Mouse (Mus musculus): ENCODE measurements around the gene Cdc6. TPM values are rescaled to one million over a fixed set of nuclear protein-coding genes. Genes with fewer than 3 reads are reported as not detected.

Gene Cdc6
- polyA plus RNA-seq, 1 experiment from 2014 or later = 96.3 TPM

DNA sequence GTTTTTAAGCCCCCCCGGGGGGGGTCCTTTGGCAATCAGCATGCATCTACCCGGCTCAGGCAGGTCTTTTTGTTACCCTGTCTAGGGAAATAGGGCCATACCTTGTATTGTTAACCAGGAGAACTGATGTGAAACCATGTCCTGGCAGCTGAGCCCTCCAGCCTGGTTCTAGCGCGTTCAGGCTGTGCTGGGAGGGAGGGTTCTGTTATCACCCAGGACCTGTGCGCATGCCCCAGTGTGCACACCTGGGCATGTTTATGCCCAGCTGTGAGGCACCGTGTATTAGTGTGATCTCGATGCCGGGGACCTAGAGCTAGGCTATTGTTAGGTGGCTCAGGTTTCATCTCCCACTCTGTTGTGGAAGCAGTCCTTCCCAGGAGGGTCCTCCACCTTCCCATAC lies 54.2 kb downstream of the Cdc6 start:
- WGBS = 13% methylated on average over 8 of the region's 8 CpGs
- no peaks in the 10 kb centered on the region for H3K9me3 ChIP-seq (ENCODE audit: control insufficient read depth, low read length)
- ATAC-seq (replicated peaks; ENCODE audit: low FRiP score) = no peak
- H3K4me3 ChIP-seq (ENCODE audit: low read depth, low read length) = peak overlapping the region; percentile 73
- peaks cover 39% of the 10 kb centered on the region for H3K27me3 ChIP-seq (replicated peaks; ENCODE audit: control insufficient read depth, insufficient read depth, low read length)
- H3K27ac ChIP-seq (ENCODE audit: low read depth, low read length) = no peak overlapping the region; the same call in 1 of the 2 replicates
- peaks cover 76% of the 10 kb centered on the region for H3K4me1 ChIP-seq (replicated peaks; ENCODE audit: control insufficient read depth, insufficient read depth, low read length)
- H3K36me3 ChIP-seq (ENCODE audit: control insufficient read depth, insufficient read depth, low read length) = no peaks in the 10 kb centered on the region
- DNase-seq (ENCODE audit: low spot score) = peak; percentile 34
- peak overlapping the region; percentile 51 for H3K9ac ChIP-seq (ENCODE audit: low read depth, low read length)
- peak overlapping the region; percentile 100 for H3K4me2 ChIP-seq

DNA sequence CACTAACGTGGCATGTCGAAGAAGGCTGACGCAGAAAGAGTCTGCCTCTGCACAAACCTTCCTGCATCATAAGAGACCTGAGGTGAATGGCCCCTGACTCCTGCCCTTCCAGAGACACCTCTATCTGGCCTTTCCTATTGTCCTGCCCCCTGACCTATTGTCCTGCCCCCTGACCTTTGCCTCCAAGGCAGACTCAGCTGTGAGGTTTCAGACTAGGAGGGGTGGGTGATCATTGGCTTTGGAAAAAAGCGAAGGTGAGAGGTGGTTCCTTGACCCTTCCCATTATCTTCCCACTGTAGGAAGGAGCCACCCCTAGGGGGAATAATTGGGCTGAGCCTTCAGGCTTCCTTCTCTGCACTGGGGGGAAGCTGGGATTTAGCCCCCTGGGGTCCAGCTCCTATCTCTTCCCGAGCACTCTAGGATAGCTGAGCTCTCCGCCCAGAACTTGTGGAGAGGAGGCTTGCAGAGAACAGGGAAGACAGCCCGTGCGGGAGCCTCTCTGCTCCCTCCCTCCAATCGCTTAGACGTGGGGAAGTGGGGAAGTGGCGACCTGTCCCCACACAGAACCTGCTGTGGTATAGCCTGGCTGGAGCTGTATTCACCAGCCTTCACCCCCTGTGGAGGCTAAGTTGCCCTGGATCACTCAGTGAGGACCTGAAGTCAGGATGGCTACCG lies 55.0 kb downstream of the Cdc6 start:
- DNase-seq (ENCODE audit: low spot score) (peak; percentile 37), ATAC-seq (replicated peaks; ENCODE audit: low FRiP score) (no peak)
- H3K27ac ChIP-seq (ENCODE audit: low read depth, low read length) = peak overlapping the region; percentile 70; the same call in 1 of the 2 replicates
- peak overlapping the region; percentile 73 for H3K4me3 ChIP-seq (ENCODE audit: low read depth, low read length)
- peak overlapping the region; percentile 100 for H3K4me2 ChIP-seq
- no peaks in the 10 kb centered on the region for H3K9me3 ChIP-seq (ENCODE audit: control insufficient read depth, low read length)
- no peaks in the 10 kb centered on the region for H3K36me3 ChIP-seq (ENCODE audit: control insufficient read depth, insufficient read depth, low read length)
- 7% methylated on average over 12 of the region's 12 CpGs for WGBS
- peaks cover 82% of the 10 kb centered on the region for H3K4me1 ChIP-seq (replicated peaks; ENCODE audit: control insufficient read depth, insufficient read depth, low read length)
- peaks cover 39% of the 10 kb centered on the region for H3K27me3 ChIP-seq (replicated peaks; ENCODE audit: control insufficient read depth, insufficient read depth, low read length)
- H3K9ac ChIP-seq (ENCODE audit: low read depth, low read length) = no peak overlapping the region

DNA sequence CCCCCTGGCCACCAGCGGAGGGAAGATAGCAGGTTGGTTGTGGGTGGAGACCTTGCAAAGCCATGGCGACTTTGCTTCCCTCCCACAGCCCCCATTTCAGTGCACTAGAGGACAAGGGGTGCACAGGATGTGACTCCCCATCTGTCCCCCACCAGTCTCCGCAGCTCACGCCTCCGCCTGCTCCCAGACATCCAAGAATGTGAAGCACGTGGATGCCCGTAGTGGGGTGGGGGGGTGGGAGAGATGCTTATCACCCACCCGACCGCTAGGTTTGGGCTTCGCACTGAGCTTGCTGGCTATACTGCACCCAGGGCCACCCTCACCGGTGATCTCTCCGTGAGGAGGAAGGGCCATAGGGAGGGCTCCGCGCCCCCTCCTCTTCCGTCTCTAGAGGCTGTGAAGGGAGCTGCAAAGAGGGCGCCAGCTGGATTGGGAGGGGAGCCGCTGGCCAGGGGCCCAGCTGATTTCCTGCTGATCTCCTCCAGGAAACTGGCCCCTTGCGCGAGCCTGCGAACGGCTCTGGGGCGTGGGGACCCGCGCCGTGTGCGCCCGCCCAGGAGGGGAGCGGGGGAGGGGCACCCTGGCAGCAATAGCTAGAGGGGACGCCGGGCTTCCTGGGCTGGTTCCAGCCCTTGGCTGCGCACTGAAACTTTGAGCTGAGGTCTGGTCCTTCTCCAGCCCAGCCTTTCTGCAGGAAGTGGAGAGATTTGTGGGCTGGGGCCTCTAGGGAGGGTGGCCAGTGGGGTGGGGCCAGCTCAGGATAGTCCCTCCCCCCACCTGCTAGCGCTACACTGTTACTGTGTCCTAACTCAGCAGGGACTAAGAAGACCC lies 55.8 kb downstream of the Cdc6 start:
- peak overlapping the region; percentile 17 for H3K9ac ChIP-seq (ENCODE audit: low read depth, low read length)
- H3K27me3 ChIP-seq (replicated peaks; ENCODE audit: control insufficient read depth, insufficient read depth, low read length) = peaks cover 39% of the 10 kb centered on the region
- H3K9me3 ChIP-seq (ENCODE audit: control insufficient read depth, low read length) = no peaks in the 10 kb centered on the region
- H3K27ac ChIP-seq (ENCODE audit: low read depth, low read length) = peak overlapping the region; percentile 70
- peak overlapping the region; percentile 100 for H3K4me2 ChIP-seq
- H3K36me3 ChIP-seq (ENCODE audit: control insufficient read depth, insufficient read depth, low read length) = peaks cover 5% of the 10 kb centered on the region
- DNase-seq (ENCODE audit: low spot score) (peak; percentile 72), ATAC-seq (replicated peaks; ENCODE audit: low FRiP score) (peak; percentile 38)
- peaks cover 90% of the 10 kb centered on the region for H3K4me1 ChIP-seq (replicated peaks; ENCODE audit: control insufficient read depth, insufficient read depth, low read length)
- peak overlapping the region; percentile 73 for H3K4me3 ChIP-seq (ENCODE audit: low read depth, low read length)
- under 1% methylated on average over 32 of the region's 32 CpGs for WGBS

DNA sequence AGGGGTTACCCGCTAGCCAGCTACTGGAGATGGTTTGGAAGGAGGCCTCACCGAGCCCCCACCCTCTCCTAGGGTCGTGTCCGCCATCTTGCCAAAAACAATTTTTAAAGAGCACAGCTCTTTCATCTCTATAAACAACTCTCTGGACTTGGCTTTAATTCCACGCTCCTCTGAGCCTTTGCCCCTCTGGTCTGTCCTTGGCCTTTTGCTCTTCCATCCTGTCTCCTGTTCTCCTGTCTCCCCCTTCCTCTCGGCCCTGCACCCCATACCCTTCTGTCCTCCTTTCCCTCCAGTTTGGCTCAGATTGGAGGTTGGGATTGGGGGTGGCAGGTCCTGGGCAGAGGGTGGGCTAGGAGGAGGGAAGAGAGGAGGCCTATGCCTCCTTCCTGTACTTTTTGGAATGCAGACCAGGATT lies 56.6 kb downstream of the Cdc6 start:
- Histone ChIP-seq H3K36me3 (ENCODE audit: control insufficient read depth, insufficient read depth, low read length) (peaks cover 8% of the 10 kb centered on the region), H3K27me3 (replicated peaks; ENCODE audit: control insufficient read depth, insufficient read depth, low read length) (peaks cover 42% of the 10 kb centered on the region), H3K4me1 (replicated peaks; ENCODE audit: control insufficient read depth, insufficient read depth, low read length) (peaks cover 91% of the 10 kb centered on the region), H3K9ac (ENCODE audit: low read depth, low read length) (0 out of 2 replicates have a peak overlapping the region, but pooled peaks have one; percentile 2), H3K4me2 (peak overlapping the region; percentile 100), H3K27ac (ENCODE audit: low read depth, low read length) (peak overlapping the region; percentile 70), H3K9me3 (ENCODE audit: control insufficient read depth, low read length) (no peaks in the 10 kb centered on the region), H3K4me3 (ENCODE audit: low read depth, low read length) (no peak overlapping the region; the same call in 1 of the 2 replicates)
- WGBS = 16% methylated on average over 6 of the region's 6 CpGs
- ATAC-seq (replicated peaks; ENCODE audit: low FRiP score) (no peak), DNase-seq (ENCODE audit: low spot score) (no peak)

DNA sequence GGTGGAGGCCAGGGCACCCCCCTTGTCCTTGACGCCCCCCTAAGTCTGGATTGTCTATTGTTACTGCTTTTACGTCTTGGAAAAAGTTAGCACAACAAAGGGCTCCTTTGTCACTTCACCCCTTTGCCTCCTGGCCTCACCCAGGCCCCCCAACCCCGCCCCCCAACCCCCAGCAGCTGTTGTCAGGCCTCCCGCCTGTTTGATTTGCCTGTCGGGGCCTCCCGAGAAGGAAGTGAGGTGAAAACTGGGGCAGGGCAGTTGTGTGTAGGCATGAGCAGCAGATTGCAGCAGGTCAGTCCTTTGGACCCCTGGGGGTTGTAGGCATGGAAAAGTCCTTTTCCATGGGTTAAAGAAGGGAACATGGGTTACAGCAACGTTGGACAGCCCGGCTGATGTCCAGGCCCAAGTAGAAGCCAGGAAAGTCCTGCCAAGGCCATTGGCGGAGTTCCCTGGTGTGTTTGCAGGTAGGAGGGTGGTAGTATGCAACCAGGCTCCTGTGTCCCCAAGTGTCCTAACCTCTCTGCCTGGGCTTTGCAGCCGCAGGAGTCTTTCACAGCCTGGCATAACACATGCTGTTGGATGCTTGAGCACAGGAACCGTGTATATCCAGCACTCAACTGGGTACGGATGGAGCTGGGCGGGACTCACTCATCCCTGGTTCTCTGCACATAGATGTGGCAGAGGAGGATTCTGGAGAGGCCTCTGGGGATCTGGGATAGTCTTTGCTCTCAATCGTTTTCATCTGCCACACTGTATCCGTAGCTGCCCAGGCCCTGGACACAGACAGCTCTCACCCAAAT lies 57.2 kb downstream of the Cdc6 start:
- ATAC-seq (replicated peaks; ENCODE audit: low FRiP score) (no peak), DNase-seq (ENCODE audit: low spot score) (peak; percentile 33)
- 34% methylated on average over 15 of the region's 15 CpGs for WGBS
- Histone ChIP-seq H3K27ac (ENCODE audit: low read depth, low read length) (peak overlapping the region; percentile 70), H3K9ac (ENCODE audit: low read depth, low read length) (0 out of 2 replicates have a peak overlapping the region, but pooled peaks have one; percentile 2), H3K4me1 (replicated peaks; ENCODE audit: control insufficient read depth, insufficient read depth, low read length) (peaks cover 89% of the 10 kb centered on the region), H3K4me3 (ENCODE audit: low read depth, low read length) (no peak overlapping the region; the same call in 1 of the 2 replicates), H3K36me3 (ENCODE audit: control insufficient read depth, insufficient read depth, low read length) (peaks cover 11% of the 10 kb centered on the region), H3K9me3 (ENCODE audit: control insufficient read depth, low read length) (no peaks in the 10 kb centered on the region), H3K27me3 (replicated peaks; ENCODE audit: control insufficient read depth, insufficient read depth, low read length) (peaks cover 47% of the 10 kb centered on the region), H3K4me2 (peak overlapping the region; percentile 100)

DNA sequence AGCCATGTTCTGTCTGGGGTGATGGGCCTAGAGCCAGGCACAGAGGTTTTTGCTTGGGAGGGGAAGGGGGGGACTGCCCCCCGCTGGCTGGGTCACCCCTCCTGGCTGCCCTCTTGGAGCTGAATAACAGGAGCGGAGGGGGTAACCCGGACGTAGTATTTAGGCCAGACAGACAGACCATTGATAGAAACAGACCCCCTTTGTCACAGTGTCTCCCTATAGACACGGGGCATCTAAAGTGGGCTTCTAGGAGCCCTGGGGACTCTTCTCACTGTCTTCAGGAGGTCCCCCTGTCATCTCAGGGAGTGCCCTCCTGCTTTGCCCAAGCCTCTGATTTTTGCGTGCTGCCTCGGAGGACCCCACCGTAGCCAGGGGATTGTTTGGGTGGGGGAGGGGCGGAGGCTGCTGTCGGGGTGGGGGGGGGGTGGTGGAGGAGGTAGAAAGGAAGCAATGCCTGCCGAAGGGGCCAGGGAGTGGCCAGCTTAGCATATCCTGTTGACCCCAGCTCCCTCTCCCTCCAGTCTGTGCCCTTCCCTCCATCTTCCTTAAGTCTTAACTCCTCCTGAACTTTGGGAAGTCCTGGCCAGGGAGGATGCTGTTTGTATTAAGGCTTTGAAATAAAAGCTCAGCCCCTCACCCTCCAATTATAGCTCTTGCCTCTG lies 57.9 kb downstream of the Cdc6 start:
- H3K4me2 ChIP-seq = peak overlapping the region; percentile 100
- 26% methylated on average over 10 of the region's 11 CpGs for WGBS
- H3K4me1 ChIP-seq (replicated peaks; ENCODE audit: control insufficient read depth, insufficient read depth, low read length) = peaks cover 91% of the 10 kb centered on the region
- no peaks in the 10 kb centered on the region for H3K9me3 ChIP-seq (ENCODE audit: control insufficient read depth, low read length)
- H3K27me3 ChIP-seq (replicated peaks; ENCODE audit: control insufficient read depth, insufficient read depth, low read length) = peaks cover 49% of the 10 kb centered on the region
- no peak overlapping the region for H3K4me3 ChIP-seq (ENCODE audit: low read depth, low read length)
- ATAC-seq (replicated peaks; ENCODE audit: low FRiP score) (no peak), DNase-seq (ENCODE audit: low spot score) (no peak)
- H3K36me3 ChIP-seq (ENCODE audit: control insufficient read depth, insufficient read depth, low read length) = peaks cover 13% of the 10 kb centered on the region
- H3K27ac ChIP-seq (ENCODE audit: low read depth, low read length) = peak overlapping the region; percentile 70
- H3K9ac ChIP-seq (ENCODE audit: low read depth, low read length) = no peak overlapping the region

DNA sequence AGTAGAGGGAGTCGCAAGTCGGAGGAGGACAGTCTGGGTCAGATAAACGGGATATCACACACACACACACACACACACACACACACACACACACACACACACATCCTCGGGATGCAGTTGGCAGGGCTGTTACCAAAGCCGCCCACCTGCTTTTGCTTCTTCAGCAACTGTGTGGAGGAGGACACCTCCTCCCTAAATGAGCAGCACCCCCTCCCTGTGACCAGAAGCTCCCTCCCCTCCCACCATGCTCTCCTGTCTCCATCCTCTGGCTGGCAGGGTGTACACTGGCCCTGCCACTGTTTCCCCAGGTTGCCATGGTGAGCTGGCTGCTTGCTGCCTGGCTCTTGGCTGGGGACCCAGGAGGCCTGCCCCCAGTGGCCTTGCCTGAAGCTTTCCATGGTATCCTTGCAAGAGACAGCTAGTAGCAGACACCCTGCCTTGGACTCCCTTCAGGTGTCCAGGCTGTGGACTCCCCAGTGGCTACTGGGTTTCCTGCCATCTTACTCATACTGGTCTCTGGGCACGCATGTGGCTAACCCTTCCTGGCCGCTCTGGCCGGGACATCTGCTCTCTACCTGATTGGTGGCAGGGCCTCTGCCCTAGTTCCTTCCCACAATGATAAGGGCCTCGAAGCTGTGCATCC lies 59.0 kb downstream of the Cdc6 start:
- DNase-seq (ENCODE audit: low spot score) (peak; percentile 45), ATAC-seq (replicated peaks; ENCODE audit: low FRiP score) (no peak)
- peaks cover 38% of the 10 kb centered on the region for H3K27me3 ChIP-seq (replicated peaks; ENCODE audit: control insufficient read depth, insufficient read depth, low read length)
- peaks cover 17% of the 10 kb centered on the region for H3K36me3 ChIP-seq (ENCODE audit: control insufficient read depth, insufficient read depth, low read length)
- peaks cover 82% of the 10 kb centered on the region for H3K4me1 ChIP-seq (replicated peaks; ENCODE audit: control insufficient read depth, insufficient read depth, low read length)
- no peak overlapping the region for H3K4me2 ChIP-seq
- 30% methylated on average over 9 of the region's 9 CpGs for WGBS
- no peak overlapping the region for H3K4me3 ChIP-seq (ENCODE audit: low read depth, low read length)
- H3K9ac ChIP-seq (ENCODE audit: low read depth, low read length) = no peak overlapping the region
- no peaks in the 10 kb centered on the region for H3K9me3 ChIP-seq (ENCODE audit: control insufficient read depth, low read length)
- H3K27ac ChIP-seq (ENCODE audit: low read depth, low read length) = no peak overlapping the region

All from liver, embryonic 11.5 days (tissue).